Mouse (Mus musculus) lung, adult 2 months (tissue): ENCODE results near the gene Mat2a.

ENCODE experiments used
- CTCF ChIP-seq: fragments of 200-500 bp; IDR thresholded peaks from 2 replicates; pipeline ENCODE4 v1.5.1; 2011; ENCODE audit warnings: mild to moderate bottlenecking, low read length, control low read depth; ENCODE audit not compliant: insufficient read depth
- POLR2A ChIP-seq: fragments of 200-500 bp; IDR thresholded peaks from 2 replicates; pipeline ENCODE4 v1.6.1; 2011; ENCODE audit warnings: low read depth, mild to moderate bottlenecking, control low read depth, low read length, borderline replicate concordance; ENCODE audit errors: extremely low read depth

GRCm38 (mm10) chr6:72383952-72384351 is 55.4 kb downstream of the Mat2a start:
- TF ChIP-seq POLR2A (no peak), CTCF (no peak)
